Mouse (Mus musculus): ENCODE data around the gene Tedc2.
A peak's percentile ranks its signal among the peaks of the same experiment; 100 is the strongest.

Gene Tedc2

DNA sequence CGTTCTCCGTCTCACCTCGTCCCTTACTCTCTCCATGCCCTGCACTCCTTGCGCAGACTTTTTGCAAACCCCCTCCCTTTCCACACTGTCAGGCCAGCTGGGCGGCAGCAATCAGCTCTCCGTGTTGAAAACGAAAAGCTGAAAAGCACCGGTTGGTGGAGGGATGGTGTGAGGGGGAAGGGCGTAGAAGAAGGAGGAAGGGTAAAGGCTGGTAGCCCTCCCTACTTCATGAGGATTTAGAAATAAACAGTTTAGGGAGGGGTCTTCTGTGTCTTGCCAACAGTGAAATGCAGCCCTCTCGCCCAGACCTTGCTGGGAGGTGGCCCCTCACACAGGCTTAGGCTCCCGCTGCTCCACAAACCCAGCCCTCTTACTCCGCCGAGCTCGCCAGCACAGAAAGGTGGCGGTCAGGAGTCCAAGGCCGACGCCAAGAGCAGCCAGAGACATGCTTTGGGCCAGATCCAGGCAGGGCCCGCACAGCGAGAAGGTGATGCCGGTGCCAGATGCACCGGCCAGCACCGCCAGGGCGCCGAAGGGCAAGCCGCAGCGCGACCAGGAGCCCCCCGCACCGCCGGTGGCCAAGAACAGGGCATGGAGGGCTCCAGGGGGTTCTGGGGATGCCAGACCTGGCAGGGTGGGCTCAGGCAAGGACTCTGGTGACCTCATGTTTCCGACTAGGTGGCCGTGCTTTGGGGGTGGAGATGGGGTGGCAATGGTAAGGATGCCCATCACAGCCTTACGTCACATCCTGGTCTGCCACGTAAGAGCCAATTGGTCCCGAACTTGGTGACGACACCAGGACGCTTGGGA, 8.8 kb downstream of the Tedc2 start:
- DNase-seq, result peak; percentile 85 to 87

DNA sequence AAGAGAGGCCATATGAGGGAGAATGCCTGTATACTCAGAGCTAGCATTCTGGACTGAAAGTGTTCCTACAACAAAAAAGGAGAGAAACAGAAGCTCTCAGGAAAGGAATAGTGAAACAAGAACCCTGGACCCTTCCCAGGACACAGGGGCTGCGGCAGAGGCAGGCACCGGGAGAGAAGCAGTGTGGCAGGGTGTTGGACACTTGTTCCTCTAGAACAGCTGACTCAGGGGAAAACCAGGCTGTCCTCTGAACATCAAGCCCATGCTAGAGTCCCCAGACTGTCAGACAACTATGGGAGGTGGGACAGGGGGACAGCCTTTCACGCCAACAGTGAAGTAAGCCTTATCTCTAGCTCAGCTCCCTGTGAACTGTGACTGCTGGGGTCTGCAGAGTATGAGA, 10.1 kb downstream of the Tedc2 start:
- DNase-seq, result no peak

DNA sequence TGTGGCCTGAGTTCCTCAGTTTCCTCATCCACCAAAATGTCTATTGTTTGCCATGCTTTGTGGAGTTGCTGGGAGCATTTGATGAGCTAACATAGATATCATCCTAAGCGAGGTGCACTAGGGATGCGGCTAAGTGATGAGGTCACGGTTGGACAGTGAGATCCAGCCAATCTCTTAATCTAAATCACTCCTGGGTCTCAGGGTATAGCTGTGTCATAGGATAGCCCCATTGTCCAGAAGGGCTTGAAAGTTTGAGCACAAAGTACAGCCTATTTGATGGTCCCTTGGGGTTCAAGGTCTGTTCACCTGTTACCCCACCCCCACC, 10.8 kb downstream of the Tedc2 start:
- no peak for DNase-seq

DNA sequence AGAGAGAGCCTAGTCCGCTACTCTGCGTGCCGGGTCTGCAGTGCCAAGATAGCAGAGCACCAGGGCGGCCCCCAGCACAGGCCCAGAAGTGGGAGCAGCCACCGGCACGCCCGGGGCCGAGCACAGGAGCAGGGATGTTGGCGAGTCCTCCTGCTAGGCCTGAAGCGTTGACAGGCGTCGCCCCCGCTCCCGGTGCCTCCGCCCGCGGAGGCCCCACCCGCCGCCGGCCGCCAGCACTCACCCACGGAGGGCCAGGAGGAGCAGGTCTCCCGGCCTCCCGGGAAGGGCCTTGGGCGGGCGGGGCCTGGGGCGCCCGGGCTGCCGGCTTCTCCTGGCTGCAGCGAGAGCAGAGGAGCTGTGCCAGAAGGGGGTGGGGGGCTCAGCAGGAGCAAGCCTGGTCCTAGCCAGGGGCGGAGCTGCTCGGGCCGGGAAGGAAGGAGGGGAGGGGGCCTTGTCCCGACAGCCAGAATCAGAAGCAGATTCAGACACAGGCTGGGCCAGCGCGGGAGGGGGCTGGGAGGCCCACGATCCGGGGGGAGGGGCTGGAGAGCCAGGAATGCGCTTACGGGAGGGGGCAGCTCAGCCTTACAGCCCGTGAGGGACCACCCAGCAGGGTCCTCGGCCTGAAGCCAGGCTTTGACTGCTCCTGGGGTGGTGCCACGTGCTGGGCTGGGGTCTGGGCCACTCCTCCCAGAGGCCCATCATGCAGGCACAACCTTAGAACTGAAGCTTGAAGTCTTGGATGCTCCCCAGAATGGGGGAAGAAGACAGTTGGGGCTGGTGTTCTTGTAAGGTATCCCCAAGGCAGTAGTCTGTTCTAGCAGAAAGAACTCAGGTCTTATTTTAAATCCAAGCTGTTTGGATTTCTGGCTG, 11.4 kb downstream of the Tedc2 start, which contains the start of gene Ntn3:
TSS of gene Ntn3 (minus strand) at position 489 of the 873 bp plus-strand sequence.
- peak in 1 of 2 experiments; percentile 64 for DNase-seq

DNA sequence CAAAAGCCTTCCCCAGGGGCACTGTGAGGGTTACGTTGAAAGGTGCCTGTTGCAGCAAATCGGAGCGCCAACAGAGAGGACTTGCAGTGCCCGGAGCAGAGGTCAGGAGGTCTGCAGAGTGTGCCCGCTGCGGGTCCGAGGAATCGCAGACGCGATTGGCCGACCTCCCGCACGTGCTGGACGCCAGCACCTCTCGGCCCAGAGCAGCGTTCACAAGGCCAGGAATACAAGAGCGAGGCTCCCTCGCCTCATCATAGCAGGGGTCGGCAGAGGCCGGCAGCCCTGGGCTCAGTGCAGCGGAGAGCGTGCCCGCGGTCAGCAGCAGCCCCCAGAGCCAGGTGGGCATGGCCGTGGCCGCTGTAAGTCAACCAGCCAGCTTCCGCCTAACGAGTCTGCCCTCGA, 12.0 kb downstream of the Tedc2 start:
- DNase-seq, result peak; percentile 52 to 58

DNA sequence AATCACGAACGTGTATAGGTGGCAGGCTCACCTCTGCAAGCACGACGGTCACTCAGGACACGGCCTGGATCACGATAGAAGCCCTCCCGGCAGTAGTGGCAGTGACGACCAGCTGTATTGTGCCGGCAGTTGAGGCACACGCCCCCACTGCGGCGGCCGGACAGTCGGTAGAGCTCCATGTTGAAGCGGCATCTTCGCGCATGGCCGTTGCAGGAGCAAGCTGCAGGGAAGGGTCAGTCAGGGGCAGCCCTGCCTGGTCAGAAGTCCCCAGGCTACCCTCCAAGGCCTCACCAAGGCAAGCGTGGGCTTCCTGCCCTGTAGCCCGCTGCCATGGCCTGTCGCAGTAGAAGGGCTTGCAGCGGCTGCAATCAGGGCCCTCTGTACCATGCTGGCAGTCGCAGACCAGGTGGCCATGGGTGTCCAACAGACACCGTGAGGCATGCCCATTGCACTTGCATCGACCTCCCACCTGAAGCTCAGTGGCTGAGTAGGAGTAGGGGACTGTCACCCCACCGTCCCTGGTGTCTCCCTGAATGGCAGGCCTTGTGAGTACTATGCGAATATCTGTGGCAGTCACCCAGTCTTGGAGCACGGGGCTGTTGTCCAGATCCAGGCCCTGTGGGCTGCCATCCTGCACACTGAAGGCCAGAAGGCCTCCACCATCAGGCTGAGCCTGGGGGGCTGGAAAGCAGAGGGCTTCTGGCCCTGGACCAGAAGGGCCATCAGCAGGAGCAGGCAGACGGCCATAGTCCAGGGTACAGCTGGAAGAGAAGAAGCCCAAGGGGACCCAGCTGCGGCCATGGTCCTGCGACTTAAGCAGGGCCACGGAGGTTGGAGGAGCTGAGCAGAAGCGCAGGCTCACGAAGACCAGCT, 12.6 kb downstream of the Tedc2 start:
- peak; percentile 20 to 29 for DNase-seq

DNA sequence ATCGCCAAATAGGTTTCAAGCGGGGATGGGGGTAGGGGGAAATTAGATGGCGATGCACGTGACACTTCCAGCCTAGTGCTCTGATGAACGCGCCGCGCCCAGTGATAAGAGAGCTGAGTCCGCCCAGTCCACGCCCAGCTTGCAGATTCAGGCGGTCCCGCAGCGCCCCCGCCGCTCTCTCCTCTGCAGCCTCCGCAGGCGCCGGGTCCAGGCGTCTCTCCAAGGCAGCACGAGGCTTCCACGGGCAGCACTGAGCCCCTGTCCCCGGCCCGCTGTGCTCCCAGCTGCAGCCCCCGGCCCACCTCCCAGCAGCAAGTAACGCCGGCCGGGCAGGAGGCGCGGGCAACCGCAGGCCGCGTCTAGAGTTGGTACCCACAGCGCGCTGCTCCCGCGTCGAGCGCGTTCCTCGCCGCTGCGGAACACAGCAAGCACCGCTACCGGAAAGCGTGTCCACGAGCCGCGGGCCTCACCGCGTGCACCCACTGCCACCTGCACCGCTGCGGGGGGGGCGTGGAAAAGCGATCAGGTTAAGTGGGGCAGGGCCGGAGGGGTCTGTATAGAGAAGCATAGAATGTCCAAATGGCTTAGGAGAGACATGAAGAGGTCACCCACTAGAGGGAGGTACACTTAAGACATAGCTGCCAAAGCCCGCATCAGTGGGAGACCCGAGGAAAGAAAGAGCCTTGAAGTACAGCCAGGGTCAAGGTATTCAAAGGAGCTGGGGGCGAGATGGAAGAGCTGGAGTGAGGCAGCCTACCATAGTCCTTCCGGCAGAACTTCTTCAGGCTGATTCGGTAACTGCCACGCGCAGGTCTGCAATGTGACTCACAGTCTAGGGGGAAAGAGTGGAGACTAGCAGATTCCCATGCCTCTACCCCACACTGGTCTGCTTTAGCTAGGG, 13.9 kb downstream of the Tedc2 start:
- peak; percentile 68 to 78 for DNase-seq

DNA sequence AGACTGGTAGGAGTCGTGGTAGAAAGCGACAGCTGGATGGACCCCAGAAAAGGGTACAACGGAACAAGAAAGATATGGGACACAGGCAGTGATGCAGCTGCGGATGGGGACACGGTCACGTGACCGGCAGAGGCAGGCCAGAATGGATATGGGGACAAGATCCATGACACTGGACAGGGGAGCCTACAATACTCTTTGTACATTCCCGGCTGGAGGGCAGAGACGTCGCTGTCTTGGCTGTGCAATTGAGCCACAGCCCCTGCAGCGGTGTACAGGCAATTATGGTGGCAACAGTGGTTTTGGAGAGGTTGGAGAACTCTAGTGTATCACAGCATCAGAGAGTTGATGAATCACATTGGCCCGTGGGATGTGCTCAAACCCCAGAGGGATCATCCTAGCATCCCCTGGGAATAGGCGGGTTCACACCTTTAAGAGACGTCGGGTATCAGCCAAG, 14.7 kb downstream of the Tedc2 start:
- DNase-seq, result peak in 1 of 2 experiments; percentile 58

DNA sequence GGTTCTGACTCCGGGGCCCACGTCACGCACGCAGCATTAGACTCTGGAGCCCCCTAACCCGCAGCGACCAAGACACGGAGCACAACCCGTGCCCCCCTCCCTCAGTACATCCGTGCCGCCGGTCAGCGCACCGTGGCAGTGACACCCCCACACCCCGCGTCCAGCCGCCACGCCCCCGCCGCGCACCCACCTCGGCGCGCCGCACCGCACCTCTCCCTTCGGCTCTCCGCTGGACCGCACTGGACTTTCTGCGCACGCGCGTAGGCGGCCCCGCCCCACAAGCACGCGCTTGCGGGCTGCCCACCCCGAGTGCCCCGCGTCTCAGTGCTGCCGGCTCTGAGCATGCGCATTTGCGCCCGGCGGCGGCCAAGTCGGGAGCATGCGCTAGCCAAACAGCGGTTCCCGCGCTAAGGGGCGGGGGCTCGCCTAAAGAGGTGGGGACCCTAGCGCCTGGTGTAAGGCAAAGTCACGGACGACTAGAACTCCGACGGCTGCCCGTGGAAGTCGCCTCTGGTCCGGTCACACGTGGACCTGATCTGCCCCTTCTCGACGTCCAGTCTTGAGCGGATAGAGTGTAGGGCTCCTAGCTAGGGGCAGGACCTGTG, 15.3 kb downstream of the Tedc2 start, which contains the start of gene Tbc1d24:
TSS of gene Tbc1d24 (minus strand) at position 279 of the 605 bp plus-strand sequence.
- DNase-seq, result peak; percentile 95 to 98

DNA sequence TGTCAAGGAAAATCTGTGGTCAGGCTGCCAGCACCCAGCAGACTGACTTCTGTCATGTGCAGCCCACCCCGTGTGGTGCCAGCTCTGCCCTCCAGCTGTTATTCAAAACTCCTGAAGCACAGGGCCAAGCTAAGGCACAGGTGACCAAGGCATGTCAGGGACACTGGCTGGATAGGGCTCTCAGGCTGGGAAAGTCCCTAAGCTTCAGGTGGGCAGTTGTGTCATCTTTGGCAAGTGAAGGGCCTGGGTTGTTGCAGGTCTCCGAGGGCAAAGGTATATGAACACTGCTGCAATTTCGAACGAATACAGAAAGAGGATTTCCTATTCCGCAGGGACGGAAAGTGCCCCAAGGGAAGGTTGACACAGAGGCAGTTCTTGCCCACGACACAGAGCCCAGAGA, 15.8 kb downstream of the Tedc2 start:
- peak in 1 of 2 experiments; percentile 34 for DNase-seq

DNA sequence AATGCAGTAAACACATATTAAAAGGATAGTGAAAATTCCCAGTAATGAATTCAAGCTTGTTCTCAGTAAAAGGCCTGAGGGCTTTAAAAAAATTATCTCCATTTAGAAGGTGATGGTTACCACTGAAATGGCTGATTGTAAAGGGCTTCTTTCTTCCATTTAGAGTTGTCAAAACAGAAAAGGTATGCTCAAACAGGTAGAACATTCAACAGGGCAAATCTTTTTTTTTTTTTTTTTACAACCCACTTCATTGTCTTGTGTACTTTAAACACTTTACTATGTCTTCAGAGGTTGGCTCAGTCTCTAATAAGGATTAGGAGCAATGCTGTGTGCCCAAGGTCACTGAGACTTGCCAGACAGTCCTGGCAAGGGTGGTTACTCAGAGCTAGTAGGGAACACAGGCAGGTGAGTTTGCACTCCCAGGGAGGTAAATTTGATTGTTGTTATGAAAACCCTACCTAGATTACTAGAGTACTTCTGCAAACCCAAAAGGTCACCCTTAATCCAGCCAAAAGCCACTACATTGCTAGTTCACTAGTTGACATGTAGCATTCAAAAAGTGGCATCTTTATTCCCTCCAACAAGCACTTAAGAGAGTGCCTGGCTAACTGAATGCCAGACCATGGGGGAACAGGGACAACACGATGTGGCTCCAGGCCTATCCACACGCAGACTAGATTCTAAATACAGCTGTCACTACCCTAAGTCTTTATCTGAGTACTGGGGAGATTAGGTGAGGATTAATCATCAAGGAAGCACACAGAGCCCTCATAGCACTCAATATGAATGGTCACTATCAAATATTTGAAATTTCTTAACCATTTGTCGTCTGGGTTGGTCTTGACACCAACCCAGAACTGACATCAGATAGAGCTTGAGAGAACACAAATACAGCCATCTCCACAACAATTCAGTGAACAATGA, 16.8 kb downstream of the Tedc2 start:
- DNase-seq, result no peak

DNA sequence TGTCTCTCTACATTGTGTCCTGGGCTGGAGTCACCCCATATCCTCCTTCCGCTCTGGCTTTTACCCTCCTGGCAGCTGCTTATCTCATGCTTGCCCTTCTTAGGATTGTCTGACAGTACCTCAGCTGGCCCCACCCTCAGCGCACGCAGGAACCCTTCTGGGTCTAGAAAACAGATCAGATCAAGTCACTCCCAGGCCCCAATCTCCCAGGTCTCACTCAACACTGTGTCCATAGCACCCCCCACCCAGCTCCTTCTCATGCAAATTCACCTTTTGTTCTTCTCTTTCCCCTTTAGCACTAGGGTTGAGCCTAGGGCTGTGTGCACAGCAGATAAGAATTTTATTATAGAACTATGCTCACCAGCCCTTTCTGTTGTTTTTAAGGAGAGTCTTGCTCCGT, 17.6 kb downstream of the Tedc2 start:
- DNase-seq, result no peak

DNA sequence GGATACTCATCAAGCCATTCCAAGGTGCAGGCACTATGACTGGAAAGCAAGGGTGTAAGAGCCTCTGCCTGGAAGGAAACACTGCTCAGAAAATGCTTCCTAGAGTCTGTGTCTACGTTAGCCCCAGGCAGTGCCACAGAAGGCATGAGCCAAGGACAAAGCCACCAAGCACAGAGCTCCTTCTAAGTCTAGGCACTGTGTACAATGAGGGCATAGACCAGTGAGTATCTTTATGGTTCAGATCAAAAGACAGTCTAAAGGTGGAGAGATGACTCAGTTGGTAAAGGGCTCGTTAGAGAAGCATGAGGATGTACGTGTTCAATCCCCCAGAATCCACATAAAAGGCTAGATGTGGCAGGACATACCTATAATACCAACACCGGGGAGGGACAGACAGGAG, 19.6 kb downstream of the Tedc2 start:
- DNase-seq, result no peak

DNA sequence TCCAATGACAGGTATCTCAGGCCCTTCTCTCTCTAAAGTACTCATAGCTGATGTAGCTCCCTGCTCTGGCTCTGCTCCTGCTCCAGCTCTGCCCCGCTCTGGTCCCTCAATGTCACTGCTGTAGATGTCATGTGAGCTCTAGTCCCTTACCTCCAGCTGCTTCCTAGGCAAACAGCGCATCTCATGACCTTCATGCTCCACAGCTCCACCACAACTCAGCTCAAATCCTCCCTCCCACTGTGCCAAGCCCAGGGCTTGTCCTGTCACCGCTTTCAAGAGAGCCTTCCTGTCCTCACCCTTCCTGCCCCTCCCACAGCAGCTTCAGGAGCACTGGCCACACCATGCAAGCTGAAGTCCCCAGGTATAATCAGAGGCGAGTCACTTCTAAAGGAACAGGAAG, 20.9 kb downstream of the Tedc2 start:
- DNase-seq, result peak; percentile 44

DNA sequence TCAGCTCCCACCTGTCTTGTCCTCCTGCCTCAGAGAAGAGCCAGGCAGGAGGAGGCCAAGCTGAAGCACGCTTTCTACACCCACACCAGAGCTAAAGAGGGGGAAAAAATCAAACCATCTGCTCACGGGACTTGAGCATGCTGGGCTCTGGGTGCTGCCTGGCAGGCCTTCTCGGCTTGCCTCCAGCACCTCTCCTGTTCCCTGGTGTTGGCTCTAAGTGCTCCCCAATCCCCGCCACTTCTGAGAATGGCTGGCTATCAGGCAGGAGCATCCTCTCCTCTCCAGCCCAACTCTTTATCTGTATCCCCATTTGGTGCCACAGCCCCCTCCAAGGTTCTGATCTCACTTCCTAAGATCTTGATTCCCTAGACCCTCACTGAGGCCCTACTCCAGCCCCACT, 21.4 kb downstream of the Tedc2 start:
- peak; percentile 69 for DNase-seq

DNA sequence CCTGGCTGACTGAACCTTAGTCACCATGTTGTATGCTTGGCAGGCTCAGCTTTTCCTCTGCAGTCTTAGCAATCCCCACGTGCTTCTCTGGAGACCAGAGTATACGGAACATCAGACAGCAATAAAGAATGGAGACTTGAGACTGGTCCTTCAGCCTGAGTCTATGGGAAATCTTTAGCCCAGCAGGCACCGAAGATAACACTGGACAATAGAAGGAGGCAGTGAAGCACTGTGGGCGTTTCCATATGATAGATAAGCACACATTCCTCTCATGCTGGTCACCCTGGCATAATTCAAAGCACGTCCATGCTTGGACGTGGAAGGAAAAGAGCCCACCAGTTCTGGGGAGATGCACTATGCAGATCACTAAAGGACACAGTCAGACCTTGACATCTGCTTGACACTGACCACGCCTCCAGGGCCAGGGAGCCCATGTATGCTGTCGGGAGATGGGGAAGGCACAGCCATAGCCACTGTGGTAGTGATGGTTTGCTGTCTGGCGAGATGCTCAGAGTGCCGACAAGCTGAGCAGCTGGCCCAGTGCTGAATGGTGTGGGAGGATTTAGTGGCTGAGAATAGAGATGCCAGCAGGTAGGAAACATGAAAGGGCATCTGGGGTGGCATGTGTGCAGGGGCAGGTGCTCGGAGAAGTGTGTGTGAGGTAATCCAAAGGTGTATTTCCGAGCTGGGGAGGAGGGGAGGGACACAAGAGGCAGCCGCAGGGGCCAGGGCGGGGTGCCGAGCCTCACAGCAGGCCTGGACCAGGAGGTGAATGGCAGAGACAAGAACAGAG, 23.4 kb downstream of the Tedc2 start:
- DNase-seq, result peak; percentile 48 to 56

DNA sequence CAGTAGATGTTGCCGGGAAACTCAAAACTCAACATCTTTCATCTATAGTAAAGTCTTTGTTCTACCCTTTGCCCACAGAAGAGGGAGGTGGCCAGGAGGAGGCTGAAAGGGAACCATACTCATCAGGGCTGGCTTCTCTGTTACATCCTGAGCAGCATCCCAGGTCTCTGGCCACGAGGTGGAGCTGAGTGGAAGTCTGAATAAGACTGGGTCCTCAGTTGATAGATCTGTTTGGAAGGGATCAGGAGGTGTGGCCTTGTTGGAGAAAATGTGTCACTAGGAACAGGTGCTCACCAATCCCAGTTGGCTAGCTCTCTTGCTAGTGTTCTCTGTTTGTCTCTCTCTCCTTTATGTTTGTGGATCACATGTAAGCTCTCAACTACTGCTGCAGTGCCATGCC, 25.3 kb downstream of the Tedc2 start:
- no peak for DNase-seq

DNA sequence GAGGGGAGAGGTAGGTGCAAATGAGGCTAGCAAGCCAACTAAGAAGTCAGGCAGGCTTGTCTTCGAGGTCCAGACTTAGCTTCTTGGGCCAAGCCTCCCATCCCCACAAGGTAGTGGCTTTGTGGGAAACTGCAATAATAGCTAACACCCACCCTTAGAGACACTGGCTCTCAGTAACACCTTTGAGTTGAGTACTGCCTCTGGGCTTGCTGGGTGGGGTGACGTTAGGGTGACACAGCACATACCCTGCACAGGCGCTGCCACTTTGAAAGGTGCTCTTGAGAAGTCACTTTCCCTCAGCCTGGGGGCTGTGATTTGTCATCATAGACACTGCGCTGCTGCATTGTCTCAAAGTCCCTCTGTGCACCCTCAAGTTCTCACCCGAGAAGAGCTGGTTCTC, 26.9 kb downstream of the Tedc2 start:
- DNase-seq, result no peak

DNA sequence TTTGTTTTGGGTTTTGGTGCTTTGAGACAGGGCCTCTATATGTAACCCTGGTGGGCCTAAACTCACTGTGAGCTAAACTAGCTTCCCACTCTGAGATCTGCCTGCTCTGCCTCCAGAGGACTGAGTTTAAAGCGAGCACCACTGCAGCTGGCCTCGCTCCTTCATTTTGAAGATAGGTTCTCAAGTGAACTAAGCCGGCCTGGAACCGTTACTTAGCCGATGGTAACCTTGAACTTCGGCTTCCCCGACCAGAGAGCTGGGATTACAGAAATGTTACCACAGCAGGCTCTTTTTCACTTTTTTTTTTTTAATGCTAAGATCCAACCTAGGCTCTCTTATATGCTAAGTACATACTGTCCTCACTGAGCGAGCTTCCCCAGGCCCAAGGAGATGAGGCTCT, 27.4 kb downstream of the Tedc2 start:
- DNase-seq, result no peak

Measured in cerebellum, postnatal 25 days (tissue).